Mouse (Mus musculus) midbrain, embryonic 13.5 days (tissue): ENCODE measurements around the gene Gyg. TPM values are rescaled to one million over a fixed set of nuclear protein-coding genes. Genes with fewer than 3 reads are reported as not detected.

Experiments
- ATAC-seq: fragments of 200-750 bp; cut with Nextera tagmentation; 2 replicates; pipeline ENCODE4 v1.8.0; 2017; ENCODE audit warnings: mild to moderate bottlenecking, moderate TSS enrichment, moderate library complexity
- H3K27ac ChIP-seq: fragments of 300-500 bp; sonication (generic); 2 replicates; pipeline ENCODE4 v1.5.1; 2015; ENCODE audit warnings: inconsistent platforms, mild to moderate bottlenecking, moderate library complexity
- H3K27me3 ChIP-seq: fragments of 300-500 bp; sonication (generic); 2 replicates; pipeline ENCODE4 v1.6.1; 2015; ENCODE audit warnings: mild to moderate bottlenecking, inconsistent platforms
- H3K36me3 ChIP-seq: fragments of 300-500 bp; sonication (generic); 2 replicates; pipeline ENCODE4 v1.6.1; 2015; ENCODE audit warnings: mild to moderate bottlenecking, inconsistent platforms
- H3K4me1 ChIP-seq: fragments of 300-500 bp; sonication (generic); replicated peaks from 2 replicates; pipeline ENCODE4 v1.6.1; 2015; ENCODE audit warnings: inconsistent platforms
- H3K4me2 ChIP-seq: fragments of 300-500 bp; sonication (generic); replicated peaks from 2 replicates; pipeline ENCODE4 v1.6.1; 2015; ENCODE audit warnings: moderate library complexity, mild to moderate bottlenecking, inconsistent platforms
- H3K4me3 ChIP-seq: fragments of 300-500 bp; sonication (generic); replicated peaks from 2 replicates; pipeline ENCODE4 v1.5.1; 2015; ENCODE audit warnings: mild to moderate bottlenecking, inconsistent platforms
- H3K9ac ChIP-seq: fragments of 300-500 bp; sonication (generic); replicated peaks from 2 replicates; pipeline ENCODE4 v1.6.1; 2015; ENCODE audit warnings: mild to moderate bottlenecking, inconsistent platforms
- H3K9me3 ChIP-seq: fragments of 300-500 bp; sonication (generic); 2 replicates; pipeline ENCODE4 v1.6.1; 2016; ENCODE audit warnings: mild to moderate bottlenecking, inconsistent platforms
- WGBS: fragments of 180-500 bp; shearing (Covaris S2); methylation state at CpG from one replicate; pipeline ENCODE4 v1.1.7; 2015; 5-methylcytosine and 5-hydroxymethylcytosine counted together
- polyA plus RNA-seq: library from polyadenylated mRNA; unstranded; fragments of >200 nt; fragmentation: Nextera tagmentation; extraction: Ambion mirVana; gene quantifications from 2 replicates; pipeline ENCODE4 v1.2.1, GENCODE M21; 2015

Gene Gyg
- polyA plus RNA-seq, 1 experiment from 2014 or later, result 24.5 TPM

DNA sequence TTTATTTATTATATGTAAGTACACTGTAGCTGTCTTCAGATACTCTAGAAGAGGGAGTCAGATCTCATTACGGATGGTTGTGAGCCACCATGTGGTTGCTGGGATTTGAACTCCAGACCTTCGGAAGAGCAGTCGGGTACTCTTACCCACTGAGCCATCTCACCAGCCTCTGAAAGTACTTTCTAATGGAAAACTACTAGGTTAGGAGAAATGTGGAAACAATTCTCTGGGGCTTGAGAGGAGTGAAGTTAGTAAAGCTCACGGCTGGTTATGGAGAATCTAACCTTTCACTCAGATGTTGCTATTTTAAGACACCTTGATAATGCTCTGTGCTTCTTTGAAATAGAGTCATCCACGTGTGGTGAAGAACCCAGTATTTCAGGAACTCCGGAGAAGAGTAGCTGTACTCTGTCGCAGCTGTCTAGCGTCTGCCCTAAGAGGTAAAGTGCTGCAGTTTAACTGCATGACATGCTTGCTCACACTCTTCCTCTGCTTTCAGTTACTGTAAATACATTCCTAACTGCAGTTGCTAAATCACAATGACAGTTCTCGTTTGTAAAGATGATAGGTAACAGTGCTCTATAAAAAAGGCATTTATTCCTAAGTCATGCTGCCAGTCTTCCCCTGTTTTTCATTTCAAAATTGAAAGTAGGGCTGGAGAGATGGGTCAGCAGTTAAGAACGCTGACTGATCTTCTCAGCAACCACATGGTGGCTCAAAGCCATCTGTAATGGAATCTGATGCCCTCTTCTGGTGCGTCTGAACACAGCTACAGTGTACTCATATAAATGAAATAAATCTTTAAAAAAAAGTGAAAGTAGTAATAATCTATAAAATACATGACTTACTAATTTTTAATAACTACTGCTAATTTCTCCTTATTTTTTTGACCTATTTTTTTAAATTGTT lies 78.7 kb downstream of the Gyg start:
- no peak for ATAC-seq

More for the DNA sequence above, 78.7 kb downstream of the Gyg start:
- no peak overlapping the region for H3K27ac ChIP-seq
- no peak overlapping the region for H3K4me2 ChIP-seq
- no peak overlapping the region for H3K9ac ChIP-seq
- peaks cover 44% of the 10 kb centered on the region for H3K36me3 ChIP-seq
- no peak overlapping the region for H3K4me3 ChIP-seq
- H3K27me3 ChIP-seq, result no peaks in the 10 kb centered on the region
- H3K9me3 ChIP-seq, result no peaks in the 10 kb centered on the region
- 90% methylated on average over 11 of the region's 11 CpGs for WGBS
- H3K4me1 ChIP-seq, result no peaks in the 10 kb centered on the region

Other genes starting within 250 kb of the Gyg start
- gene Cp, start 198.3 kb downstream of the Gyg start, polyA plus RNA-seq, result 6.2 and 8.9 TPM in 2 replicates
- 11.4 and 11.9 TPM in 2 replicates for gene Hps3, start 120.0 kb downstream of the Gyg start, polyA plus RNA-seq
- 21.5 and 22.1 TPM in 2 replicates for gene Hltf, start 97.5 kb downstream of the Gyg start, polyA plus RNA-seq
- gene Cpa3, start 86.9 kb upstream of the Gyg start, polyA plus RNA-seq, result 0.11 and 0.18 TPM in 2 replicates
- 0.08 TPM in 1 of 2 replicates, not detected in the other for gene Cpb1, start 120.4 kb upstream of the Gyg start, polyA plus RNA-seq
- gene Agtr1b, start 211.9 kb upstream of the Gyg start, polyA plus RNA-seq, result 0.15 TPM in 1 of 2 replicates, not detected in the other